Mouse (Mus musculus): Measurements from ENCODE around the gene Gins2.

The Gins2 gene

DNA sequence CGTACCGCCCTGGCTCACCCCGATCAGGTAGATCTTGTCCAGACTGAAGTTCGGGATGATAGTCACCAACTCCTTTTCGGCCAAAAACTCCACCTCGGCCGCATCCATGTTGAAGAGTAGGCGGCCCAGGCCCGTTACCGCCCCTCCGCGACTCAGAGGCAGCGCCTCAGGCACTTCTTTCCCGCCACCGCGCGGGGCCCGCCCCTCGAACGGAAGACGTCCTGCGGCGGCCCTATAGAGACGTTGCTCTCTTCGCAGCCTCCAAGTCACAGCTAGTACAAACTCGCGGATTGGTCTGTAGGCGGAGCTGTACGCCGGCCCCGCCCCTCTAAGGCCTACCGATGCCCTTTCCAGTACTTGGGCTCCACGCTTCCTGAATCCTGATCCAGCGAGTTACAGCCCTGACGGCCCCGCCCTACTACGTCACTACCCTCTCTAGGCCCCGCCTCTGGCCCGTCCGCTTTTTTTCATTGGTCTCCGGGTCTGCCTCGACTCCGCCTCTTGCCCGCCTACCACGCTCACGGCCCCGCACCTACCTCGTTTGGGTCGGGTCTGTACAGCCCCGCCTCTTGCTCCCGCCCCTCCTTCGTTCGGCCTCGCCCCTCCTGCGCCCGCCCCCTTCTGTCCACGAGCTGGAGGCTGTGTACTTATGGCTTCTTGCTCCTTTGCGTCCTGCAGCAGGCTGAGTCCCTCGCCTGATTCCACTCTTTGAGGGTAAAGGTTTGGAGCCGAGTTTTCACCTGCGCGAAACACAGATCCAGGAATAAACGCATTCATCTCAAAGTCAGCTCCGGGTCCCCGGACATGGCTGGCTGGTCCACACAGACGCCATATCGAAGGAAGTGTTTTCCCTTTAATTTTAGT is at the start of gene Gins2:
Gene Gins2, minus strand, starts transcription at position 397 of the 864 bp plus-strand sequence.
- in situ Hi-C loops (cut with MboI; ENCODE audit: low pct_unique_long_range_greater_than_20kb in 1 of 2, low sequenced_read_pairs in 2 of 2, unreplicated experiment in 1 of 2) = no loop called here

DNA sequence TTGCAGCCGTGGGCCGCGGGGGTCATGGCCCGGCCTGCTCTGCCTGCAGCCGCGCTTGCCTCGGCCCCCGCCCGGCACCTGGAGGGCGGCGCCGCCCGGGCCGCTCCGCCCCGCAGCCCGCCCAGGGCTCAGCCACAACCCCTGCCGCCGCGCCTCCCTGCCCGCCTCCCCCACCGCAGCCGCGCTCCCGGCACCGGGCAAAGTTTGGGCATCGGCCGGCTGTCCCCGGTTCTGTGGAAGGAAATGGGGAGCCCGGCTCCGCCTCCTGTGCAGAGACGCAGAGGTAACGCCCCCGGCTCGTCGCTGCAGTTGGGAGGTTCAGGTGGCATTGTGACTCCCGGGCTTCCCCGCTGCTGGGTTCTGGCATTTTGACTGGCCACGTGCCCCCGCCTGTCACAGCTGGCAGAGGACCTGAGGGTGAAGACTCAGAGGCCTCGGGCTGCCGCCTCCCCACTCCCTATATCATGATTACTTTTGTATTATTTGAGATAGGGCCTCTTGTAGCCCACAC is 45.3 kb upstream of the Gins2 start:
- in situ Hi-C loops (cut with MboI; ENCODE audit: low pct_unique_long_range_greater_than_20kb in 1 of 2, low sequenced_read_pairs in 2 of 2, unreplicated experiment in 1 of 2) = no loop called here

DNA sequence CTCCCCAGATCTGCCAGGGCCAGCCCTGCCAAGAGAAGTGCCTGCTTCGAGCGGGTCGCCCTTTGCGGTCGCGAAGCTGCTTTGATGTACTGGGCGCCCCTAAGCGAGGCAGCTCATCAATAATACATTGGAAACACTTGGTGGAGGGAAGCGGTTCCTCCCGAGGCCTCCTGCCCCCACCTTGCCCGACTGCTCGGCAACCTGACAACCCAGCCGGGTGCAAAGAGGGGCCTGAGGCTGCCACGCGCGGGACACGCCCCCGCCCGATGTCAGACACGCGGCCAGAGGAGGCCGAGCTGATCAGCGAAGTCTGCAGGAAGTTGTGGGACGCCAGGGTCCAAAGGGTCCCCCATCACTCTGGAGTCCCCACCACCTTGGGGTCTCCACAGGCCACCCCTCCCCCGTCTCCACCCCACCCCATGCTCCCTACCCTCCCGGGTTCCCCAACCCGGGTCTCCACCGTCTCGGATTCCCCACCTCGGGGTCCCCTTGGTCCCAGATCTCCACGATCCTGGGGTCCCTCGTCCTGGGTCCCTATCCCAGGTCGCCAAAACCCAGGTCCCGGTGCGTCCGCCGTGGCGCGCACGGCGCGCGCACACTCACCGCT is 44.7 kb upstream of the Gins2 start:
- in situ Hi-C loops (cut with MboI; ENCODE audit: low pct_unique_long_range_greater_than_20kb in 1 of 2, low sequenced_read_pairs in 2 of 2, unreplicated experiment in 1 of 2) = no loop called here

DNA sequence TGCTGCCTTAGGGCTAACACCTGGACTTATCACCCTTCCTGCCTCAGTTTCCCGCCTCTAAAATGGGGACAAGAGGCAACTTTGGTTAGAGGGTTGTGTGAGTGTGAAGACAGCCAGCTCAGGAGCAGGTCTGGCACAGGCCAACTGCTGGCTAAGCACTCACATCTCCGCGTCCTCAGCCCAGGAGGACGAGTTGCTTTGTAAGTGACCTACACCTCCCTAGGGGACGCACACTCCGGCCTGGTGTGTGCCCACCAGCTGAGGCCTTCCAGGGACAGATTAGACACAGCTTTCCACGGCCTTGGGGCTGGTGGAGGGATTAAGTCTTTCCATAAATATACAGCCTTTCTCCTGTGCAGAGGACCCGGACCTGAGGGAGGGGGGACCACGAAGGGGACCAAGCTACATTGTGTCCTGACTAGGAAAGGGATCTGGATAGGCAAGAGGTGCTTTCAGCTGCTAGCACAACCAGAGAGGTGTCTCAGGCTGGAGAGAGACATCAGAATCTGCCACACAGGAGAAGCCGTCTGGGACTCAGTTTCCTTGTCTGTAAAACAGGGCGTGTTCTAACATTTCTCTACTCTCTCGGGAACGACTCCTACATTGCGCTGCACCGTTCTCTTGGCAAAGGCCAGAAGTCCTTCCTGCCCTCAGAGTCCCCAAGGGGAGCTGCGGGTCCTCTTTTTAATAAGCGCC is 44.0 kb upstream of the Gins2 start:
- in situ Hi-C loops (cut with MboI; ENCODE audit: low pct_unique_long_range_greater_than_20kb in 1 of 2, low sequenced_read_pairs in 2 of 2, unreplicated experiment in 1 of 2) = no loop called here

DNA sequence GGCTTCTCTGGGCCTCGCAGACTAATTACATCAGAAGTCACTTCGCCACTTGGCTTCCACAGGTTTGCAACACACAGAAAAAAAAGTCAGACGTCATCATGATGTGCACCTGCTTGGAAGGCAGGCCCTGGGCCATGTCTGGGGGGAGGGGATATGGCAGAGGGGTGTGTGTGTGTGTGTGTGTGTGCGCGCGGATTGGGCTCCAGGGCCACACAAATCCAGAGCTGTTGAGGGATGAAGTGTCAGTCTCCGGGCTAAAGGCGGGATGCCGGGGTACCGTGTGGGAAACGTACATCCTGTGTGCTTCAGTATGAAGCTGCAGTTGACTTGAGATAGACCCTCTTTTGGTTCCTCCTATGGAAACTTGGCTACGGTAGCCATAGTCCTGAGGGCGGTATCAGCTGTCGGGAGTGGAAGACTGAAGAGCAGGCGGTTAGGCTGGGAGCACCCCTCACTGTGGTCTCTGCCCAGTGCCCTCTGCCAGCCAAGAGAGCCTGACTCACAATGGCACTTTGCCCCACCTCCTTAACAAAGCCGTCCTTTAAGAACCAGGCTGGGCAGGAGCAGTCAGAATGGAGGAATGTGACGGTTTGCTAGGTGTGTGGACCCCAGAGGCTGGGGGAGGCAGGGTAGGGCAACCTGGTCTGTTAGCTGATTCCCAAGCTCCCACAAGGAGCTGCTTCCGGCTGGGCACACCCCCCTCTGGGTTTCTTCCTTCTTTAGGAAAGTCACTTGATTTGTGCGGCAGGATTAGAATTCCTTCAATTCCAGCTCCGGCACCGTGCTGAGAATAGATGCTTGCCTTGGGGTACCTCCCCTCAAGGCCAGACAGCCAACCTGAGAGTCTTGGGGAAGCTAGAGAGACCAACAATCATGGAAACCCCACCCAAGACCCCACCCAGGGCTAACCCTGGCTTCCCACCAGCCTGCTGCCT is 42.6 kb upstream of the Gins2 start:
- in situ Hi-C loops (cut with MboI; ENCODE audit: low pct_unique_long_range_greater_than_20kb in 1 of 2, low sequenced_read_pairs in 2 of 2, unreplicated experiment in 1 of 2) = no loop called here

DNA sequence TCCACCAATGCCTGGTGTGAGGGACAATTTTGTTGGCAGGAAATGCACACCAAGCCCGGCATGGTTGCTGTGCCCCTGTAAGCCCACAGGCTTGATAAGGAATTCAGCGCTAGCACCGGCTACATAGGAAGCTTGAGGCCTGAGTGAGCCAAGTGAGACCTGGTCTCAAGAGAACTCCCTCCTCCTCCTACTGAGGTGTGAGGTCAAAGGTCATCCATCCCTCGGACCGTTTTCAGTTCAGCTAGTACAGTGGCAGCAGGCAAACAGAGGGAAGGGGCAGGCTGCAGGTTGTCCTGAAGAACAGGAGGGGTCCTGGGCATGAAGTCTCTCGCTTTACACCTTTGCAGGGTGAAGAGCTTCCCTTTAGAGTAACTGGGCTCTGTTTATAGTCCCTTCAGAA is 41.7 kb upstream of the Gins2 start:
- in situ Hi-C loops (cut with MboI; ENCODE audit: low pct_unique_long_range_greater_than_20kb in 1 of 2, low sequenced_read_pairs in 2 of 2, unreplicated experiment in 1 of 2) = no loop called here

DNA sequence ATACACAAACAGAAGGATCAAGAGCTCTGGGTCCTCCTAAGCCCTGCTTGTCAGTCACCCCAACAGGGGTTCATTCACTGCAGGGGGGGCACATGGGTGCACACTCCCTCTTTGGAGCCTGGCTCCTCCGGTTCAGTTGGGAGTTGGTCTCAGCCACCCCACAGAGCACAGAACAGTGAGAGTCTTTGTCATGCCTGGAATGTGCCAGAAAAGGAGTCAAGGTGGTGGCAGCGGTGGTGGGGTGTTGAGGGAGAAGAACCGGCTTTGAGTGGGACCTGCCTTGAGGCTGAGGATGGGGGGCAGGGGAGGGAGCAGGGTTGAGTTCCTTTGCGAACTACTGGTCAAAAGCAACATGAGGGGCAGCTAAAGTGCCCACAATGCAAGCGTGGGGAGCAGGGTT is 40.9 kb upstream of the Gins2 start:
- in situ Hi-C loops (cut with MboI; ENCODE audit: low pct_unique_long_range_greater_than_20kb in 1 of 2, low sequenced_read_pairs in 2 of 2, unreplicated experiment in 1 of 2) = no loop called here

DNA sequence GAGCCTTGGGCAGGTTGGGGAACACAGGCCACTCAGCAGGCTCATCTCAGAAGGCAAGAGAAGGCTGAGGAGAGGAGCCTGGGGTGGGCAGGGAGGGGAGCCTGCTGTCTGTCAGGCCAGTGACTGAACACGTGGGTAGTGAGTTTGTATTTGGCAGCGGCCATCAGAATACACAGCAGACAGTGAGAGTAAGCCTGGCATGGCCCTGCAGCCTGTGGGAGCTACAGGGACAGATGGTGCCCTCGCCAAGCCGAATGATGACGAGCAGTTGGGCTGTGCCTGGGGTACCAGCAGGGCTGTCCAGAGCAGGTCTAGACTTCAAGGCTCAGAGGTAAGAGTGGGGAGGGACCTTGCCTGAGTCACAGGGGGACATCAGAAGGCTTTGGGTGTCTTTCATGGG is 38.2 kb upstream of the Gins2 start:
- in situ Hi-C loops (cut with MboI; ENCODE audit: low pct_unique_long_range_greater_than_20kb in 1 of 2, low sequenced_read_pairs in 2 of 2, unreplicated experiment in 1 of 2) = no loop called here

DNA sequence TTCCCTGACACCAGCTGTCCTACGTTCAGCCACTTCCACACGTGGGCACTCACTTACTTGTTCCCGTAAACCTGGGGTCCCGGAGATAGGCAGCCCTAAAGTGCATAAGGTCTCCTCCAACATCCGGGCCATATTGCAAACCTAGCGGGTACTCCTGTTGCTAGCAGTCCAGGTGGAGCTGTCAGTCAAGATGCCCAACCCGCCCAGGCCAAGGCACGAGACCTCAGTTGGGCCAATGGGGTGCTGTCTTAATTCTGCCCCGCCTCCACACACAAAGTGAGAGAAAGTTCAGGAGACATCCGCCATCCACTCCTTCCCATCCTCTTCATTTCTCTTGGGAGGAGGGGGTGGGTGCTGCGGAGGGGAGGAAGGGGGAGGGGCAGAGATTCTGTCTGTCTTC is 37.4 kb upstream of the Gins2 start:
- in situ Hi-C loops (cut with MboI; ENCODE audit: low pct_unique_long_range_greater_than_20kb in 1 of 2, low sequenced_read_pairs in 2 of 2, unreplicated experiment in 1 of 2) = no loop called here

DNA sequence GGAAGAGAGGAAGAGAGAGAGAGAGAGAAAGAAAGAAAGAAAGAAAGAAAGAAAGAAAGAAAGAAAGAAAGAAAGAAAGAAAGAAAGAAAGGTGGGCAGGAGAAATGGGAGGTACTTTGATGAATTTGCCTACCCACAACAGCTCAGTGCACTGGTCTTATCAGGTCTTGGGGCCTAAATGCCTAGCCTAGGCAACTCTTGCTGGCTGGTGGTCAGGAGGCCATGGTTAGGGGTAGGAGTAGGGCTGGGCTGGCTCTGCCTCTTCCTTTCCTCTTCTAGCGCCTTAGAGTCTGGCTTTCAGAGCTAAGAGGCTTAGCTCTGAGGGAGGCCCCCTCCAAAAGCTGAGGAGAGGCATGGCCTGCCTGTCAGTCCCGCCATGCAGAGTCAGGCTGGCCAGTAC is 34.5 kb upstream of the Gins2 start:
- in situ Hi-C loops (cut with MboI; ENCODE audit: low pct_unique_long_range_greater_than_20kb in 1 of 2, low sequenced_read_pairs in 2 of 2, unreplicated experiment in 1 of 2) = no loop called here

DNA sequence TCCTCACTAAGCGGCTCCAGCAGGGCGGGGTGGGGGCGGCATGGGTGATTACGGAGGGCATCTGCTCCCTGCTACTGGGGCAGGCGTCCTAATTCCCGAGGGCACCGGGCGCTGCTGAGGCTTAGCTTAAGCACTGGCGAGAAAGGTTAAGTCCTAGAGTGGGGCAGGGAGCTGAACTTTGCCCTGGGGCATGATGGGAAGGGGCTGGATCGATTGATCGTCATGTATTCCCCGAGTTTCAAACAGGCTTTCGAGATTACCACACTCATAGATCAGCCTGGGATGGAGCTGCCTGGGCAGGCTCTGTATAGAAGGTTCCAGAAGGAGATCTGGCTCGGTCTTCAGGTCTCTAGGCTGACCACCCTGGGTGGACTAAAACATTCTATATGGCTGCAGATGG is 33.1 kb upstream of the Gins2 start:
- in situ Hi-C loops (cut with MboI; ENCODE audit: low pct_unique_long_range_greater_than_20kb in 1 of 2, low sequenced_read_pairs in 2 of 2, unreplicated experiment in 1 of 2) = no loop called here

DNA sequence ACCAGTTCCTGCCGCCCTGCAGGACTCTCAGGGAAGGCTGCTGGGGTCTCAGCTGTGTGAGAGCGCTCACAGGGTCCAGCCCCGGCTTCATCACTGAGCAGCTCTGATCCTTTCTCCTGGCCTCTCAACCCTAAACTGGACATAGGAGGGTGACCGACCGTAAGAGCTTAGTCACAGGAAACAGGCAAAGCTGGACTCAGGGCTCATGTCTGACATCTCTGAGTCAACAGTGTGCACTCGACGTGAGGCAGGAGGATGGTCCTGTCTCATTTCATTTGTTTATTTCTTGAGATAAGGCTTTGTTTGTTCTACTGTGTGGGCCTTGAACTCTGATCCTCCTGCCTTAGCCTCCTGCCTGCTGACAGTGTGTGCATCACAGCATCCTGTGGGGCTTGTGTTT is 31.3 kb upstream of the Gins2 start:
- in situ Hi-C loops (cut with MboI; ENCODE audit: low pct_unique_long_range_greater_than_20kb in 1 of 2, low sequenced_read_pairs in 2 of 2, unreplicated experiment in 1 of 2) = no loop called here

DNA sequence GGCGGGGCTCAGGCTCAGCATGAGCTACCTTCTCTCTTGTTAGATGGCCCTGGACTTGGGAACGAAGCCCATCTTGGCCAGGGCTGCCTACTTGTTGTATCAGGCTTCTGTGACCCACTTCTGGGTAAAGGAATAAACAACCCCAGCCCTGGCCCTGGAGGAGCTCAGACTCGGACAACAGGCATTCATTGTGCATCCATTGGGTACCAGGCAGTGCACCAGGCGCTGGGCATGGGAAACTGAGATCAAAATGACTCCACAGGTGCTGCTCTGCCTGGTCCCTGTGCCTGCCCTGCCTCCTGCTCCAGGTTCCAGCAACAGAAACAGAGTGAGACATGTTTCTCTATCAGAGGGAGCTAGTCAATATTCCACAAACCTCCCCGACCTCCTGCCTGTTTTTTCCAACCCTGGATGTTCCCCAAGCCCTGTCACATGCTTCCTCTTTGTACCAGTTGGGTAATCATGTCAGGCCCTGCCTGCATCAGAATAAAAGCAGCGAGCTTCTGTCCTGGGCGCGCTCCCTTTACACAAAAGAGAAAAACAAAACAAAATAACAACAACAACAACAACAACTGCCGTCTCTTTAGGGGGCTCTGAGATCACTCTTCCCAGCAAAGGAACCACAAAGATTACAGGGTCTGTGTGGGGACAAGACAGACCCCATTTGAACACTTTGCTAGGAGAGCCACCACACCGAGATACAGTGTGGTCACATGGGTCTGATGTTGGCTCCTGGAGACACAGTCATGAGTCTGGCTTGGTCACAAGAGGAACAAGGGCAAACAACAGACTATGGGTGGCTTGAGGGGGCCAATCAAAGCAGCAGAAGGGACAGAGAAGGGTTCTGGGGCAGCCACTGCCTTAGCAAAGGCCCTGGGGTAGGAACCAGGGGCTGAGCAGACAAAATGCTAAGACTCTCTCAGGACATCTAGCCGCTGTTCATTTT is 30.4 kb upstream of the Gins2 start:
- in situ Hi-C loops (cut with MboI; ENCODE audit: low pct_unique_long_range_greater_than_20kb in 1 of 2, low sequenced_read_pairs in 2 of 2, unreplicated experiment in 1 of 2) = no loop called here

DNA sequence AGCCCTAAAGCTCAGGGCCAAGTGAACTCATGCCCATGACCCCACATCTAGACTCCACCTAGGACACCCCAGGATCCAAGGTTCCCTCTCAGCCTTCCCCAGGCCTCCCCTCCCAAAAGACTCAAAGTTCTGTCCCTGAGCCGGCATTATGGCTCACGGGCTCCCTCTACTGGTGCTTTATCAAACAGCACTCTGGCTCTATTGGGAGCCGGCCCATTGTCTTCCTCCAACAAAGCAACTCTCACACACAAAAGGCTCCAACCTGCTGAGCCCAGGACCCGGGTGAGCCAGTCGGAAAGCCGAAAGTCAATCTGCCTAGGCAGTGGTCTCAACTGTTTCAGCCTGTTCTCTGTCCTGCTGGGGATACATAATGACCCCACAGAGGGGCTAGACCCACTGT is 29.0 kb upstream of the Gins2 start:
- in situ Hi-C loops (cut with MboI; ENCODE audit: low pct_unique_long_range_greater_than_20kb in 1 of 2, low sequenced_read_pairs in 2 of 2, unreplicated experiment in 1 of 2) = no loop called here

DNA sequence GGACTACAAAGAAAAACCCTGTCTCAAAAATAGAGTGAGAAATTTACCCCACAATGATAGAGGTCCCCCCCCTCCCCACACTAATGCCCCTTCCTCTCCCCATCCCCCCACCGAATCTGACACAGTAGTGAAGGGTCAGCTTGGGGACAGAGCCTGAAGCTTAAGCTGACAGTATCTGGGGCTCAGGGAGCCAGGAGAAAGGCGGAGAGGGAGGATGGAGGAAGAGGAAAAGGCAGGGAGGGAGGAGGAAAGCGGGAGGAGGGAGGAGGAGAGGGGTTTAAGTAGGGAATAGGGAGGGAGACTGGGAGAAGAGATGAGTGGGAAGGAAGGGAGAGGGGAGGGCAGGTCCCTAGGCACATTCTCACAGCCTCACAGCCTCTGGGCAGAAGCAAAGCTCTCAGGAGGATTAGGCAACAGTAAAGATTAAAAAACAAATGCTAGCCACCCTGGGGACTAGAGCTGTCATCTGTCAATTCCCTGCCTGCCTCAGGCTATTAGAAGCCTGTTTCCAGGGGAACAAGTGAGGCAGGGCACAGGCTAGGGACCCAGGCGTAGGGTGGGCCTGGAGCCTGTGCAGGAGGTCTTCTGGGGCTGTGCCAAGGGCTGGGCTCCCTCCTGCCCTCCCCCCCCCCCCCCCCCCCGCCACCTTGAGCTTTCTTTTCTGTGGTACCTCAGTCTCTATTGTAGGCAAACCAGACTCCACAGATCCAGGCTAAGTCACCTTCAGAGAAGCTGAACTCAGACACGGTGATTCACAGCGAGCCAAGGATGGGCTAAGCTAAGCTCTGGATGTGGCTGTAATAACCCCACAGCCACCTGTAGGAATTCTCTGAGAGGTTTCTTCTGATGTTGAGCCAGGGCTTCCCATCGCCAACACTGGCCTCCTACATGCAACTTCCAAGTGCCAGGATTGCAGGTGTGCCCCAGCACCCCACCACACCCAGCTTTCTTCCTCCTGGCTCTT is 27.8 kb upstream of the Gins2 start:
- in situ Hi-C loops (cut with MboI; ENCODE audit: low pct_unique_long_range_greater_than_20kb in 1 of 2, low sequenced_read_pairs in 2 of 2, unreplicated experiment in 1 of 2) = no loop called here

DNA sequence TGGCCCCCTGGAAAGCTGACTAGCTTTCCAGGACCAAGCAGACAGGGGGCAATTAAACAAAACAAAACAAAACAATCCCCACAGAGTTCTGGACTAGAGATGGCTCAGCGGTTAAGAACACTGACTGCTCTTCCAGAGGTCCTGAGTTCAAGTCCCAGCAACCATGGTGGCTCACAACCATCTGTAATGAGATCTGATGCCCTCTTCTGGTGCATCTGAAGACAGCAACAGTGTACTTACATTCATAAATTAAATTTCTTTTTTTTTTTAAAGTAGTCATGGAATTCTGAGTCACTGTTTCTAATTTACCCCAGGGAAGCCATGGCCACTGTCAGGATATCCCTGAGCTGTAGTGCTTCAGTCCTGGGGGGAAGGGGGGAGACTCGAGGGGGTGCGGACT is 25.4 kb upstream of the Gins2 start:
- in situ Hi-C loops (cut with MboI; ENCODE audit: low pct_unique_long_range_greater_than_20kb in 1 of 2, low sequenced_read_pairs in 2 of 2, unreplicated experiment in 1 of 2) = loop anchor here in 1 of 2 experiments (5.0 kb wide), 1 partner anchor 292 kb away; no protein-coding TSS in a partner anchor
